Mouse (Mus musculus) MEL (cell line): ENCODE data around the gene Olfr1368. TPM values are rescaled to one million over a fixed set of nuclear protein-coding genes. Genes with fewer than 3 reads are reported as not detected.
"Not testable (repeated sequence)": the region's sequence is repeated elsewhere in the genome, so short reads cannot be mapped to it uniquely, and the experiment has no call there.

Experiments
- DNase-seq: peaks from one replicate; pipeline ENCODE4 v3.0.0; 2011; ENCODE audit warnings: low read depth, low spot score
- H3K27ac ChIP-seq: 2 replicates; pipeline ENCODE4 v1.5.1; 2012; ENCODE audit warnings: low read depth, mild to moderate bottlenecking, control low read depth, low read length, moderate library complexity; ENCODE audit not compliant: control insufficient read depth
- H3K27me3 ChIP-seq, 2 experiments: fragments of 150-350 bp in 1 of 2; sonication (generic) in 1 of 2; 2 replicates each; pipeline ENCODE4 v1.6.1; 2012; ENCODE audit warnings: low read length in 2 of 2, mild to moderate bottlenecking in 2 of 2, improper control_type of control experiment in 1 of 2, moderate library complexity in 1 of 2; ENCODE audit not compliant: insufficient read depth in 2 of 2, control insufficient read depth in 1 of 2
- H3K36me3 ChIP-seq, 2 experiments: 2 replicates each; pipeline ENCODE4 v1.6.1; 2012 to 2014; ENCODE audit warnings: low read length in 2 of 2, improper control_type of control experiment in 1 of 2, inconsistent platforms in 1 of 2, mild to moderate bottlenecking in 1 of 2; ENCODE audit not compliant: insufficient read depth in 2 of 2, control insufficient read depth in 1 of 2
- H3K4me1 ChIP-seq, 2 experiments: fragments of 150-350 bp in 1 of 2; sonication (generic) in 1 of 2; 2 replicates each; pipeline ENCODE4 v1.6.1; 2012; ENCODE audit warnings: low read length in 2 of 2, improper control_type of control experiment in 1 of 2, mild to moderate bottlenecking in 1 of 2; ENCODE audit not compliant: insufficient read depth in 2 of 2, control insufficient read depth in 1 of 2
- H3K4me3 ChIP-seq, 2 experiments: fragments of 150-350 bp in 1 of 2; sonication (generic) in 1 of 2; 2 replicates each; pipeline ENCODE4 v1.5.1; 2012; ENCODE audit warnings: low read depth in 2 of 2, low read length in 2 of 2, mild to moderate bottlenecking in 2 of 2, moderate library complexity in 2 of 2, control low read depth in 1 of 2, improper control_type of control experiment in 1 of 2; ENCODE audit not compliant: control insufficient read depth in 1 of 2, insufficient read depth in 1 of 2
- H3K79me2 ChIP-seq: 2 replicates; pipeline ENCODE4 v1.6.1; 2012; ENCODE audit warnings: mild to moderate bottlenecking, low read length, moderate library complexity; ENCODE audit not compliant: control insufficient read depth, poor library complexity, insufficient read depth
- H3K9ac ChIP-seq: 2 replicates; pipeline ENCODE4 v1.6.1; 2012; ENCODE audit warnings: low read depth, mild to moderate bottlenecking, control low read depth, low read length, moderate library complexity; ENCODE audit not compliant: control insufficient read depth, poor library complexity, severe bottlenecking
- H3K9me3 ChIP-seq: fragments of 150-350 bp; sonication (generic); replicated peaks from 2 replicates; pipeline ENCODE4 v1.6.1; 2012; ENCODE audit warnings: mild to moderate bottlenecking, low read length, improper control_type of control experiment, moderate library complexity; ENCODE audit not compliant: insufficient read depth
- BHLHE40 ChIP-seq: IDR thresholded peaks from 2 replicates; pipeline ENCODE4 v1.6.1; 2012; ENCODE audit warnings: low read depth, mild to moderate bottlenecking, inconsistent platforms, low read length, improper control_type of control experiment, borderline replicate concordance
- CHD2 ChIP-seq: IDR thresholded peaks from 2 replicates; pipeline ENCODE4 v1.6.1; 2011; ENCODE audit warnings: low read length, improper control_type of control experiment
- EP300 ChIP-seq, 2 experiments: IDR thresholded peaks; 2 replicates each; pipeline ENCODE4 v1.6.1; 2011; ENCODE audit warnings: improper control_type of control experiment in 2 of 2, low read length in 2 of 2, low read depth in 1 of 2, mild to moderate bottlenecking in 1 of 2
- GABPA ChIP-seq: IDR thresholded peaks from 2 replicates; pipeline ENCODE4 v1.6.1; 2012; ENCODE audit warnings: low read depth, mild to moderate bottlenecking, inconsistent platforms, low read length, improper control_type of control experiment, moderate library complexity
- JUND ChIP-seq: IDR thresholded peaks from 2 replicates; pipeline ENCODE4 v1.6.1; 2011; ENCODE audit warnings: low read depth, mild to moderate bottlenecking, improper control_type of control experiment, low read length
- MAFK ChIP-seq: IDR thresholded peaks from 2 replicates; pipeline ENCODE4 v1.6.1; 2011; ENCODE audit warnings: low read depth, mild to moderate bottlenecking, low read length, improper control_type of control experiment, borderline replicate concordance
- MAX ChIP-seq: IDR thresholded peaks from 2 replicates; pipeline ENCODE4 v1.6.1; 2011; ENCODE audit warnings: low read length, improper control_type of control experiment
- NELFE ChIP-seq: IDR thresholded peaks from 2 replicates; pipeline ENCODE4 v1.6.1; 2011; ENCODE audit warnings: low read depth, low read length, improper control_type of control experiment
- POLR2AphosphoS2 ChIP-seq: IDR thresholded peaks from 2 replicates; pipeline ENCODE4 v1.6.1; 2011; ENCODE audit warnings: low read length, improper control_type of control experiment
- RAD21 ChIP-seq: IDR thresholded peaks from 2 replicates; pipeline ENCODE4 v1.6.1; 2011; ENCODE audit warnings: mild to moderate bottlenecking, low read depth, low read length, improper control_type of control experiment
- RCOR1 ChIP-seq: IDR thresholded peaks from 2 replicates; pipeline ENCODE4 v1.6.1; 2012; ENCODE audit warnings: low read depth, mild to moderate bottlenecking, inconsistent platforms, low read length, improper control_type of control experiment
- SIN3A ChIP-seq: IDR thresholded peaks from 2 replicates; pipeline ENCODE4 v1.6.1; 2012; ENCODE audit warnings: low read length, improper control_type of control experiment, inconsistent platforms
- TAL1 ChIP-seq: IDR thresholded peaks from 2 replicates; pipeline ENCODE4 v1.6.1; 2012; ENCODE audit warnings: mild to moderate bottlenecking, inconsistent platforms, low read length, moderate library complexity, mixed read lengths
- TBP ChIP-seq: IDR thresholded peaks from 2 replicates; pipeline ENCODE4 v1.8.0; 2011; ENCODE audit warnings: low read depth, low read length, improper control_type of control experiment
- TCF12 ChIP-seq: IDR thresholded peaks from 2 replicates; pipeline ENCODE4 v1.6.1; 2014; ENCODE audit warnings: low read depth, mild to moderate bottlenecking, inconsistent platforms, low read length, improper control_type of control experiment, moderate library complexity
- UBTF ChIP-seq: IDR thresholded peaks from 2 replicates; pipeline ENCODE4 v1.6.1; 2012; ENCODE audit warnings: low read depth, mild to moderate bottlenecking, inconsistent platforms, low read length, improper control_type of control experiment, moderate library complexity, borderline replicate concordance; ENCODE audit not compliant: insufficient read depth
- USF1 ChIP-seq: IDR thresholded peaks from 2 replicates; pipeline ENCODE4 v1.6.1; 2014; ENCODE audit warnings: low read depth, mild to moderate bottlenecking, inconsistent platforms, low read length, improper control_type of control experiment, moderate library complexity
- USF2 ChIP-seq, 2 experiments: IDR thresholded peaks; 2 replicates each; pipeline ENCODE4 v1.6.1; 2011 to 2012; ENCODE audit warnings: improper control_type of control experiment in 2 of 2, low read length in 2 of 2, borderline replicate concordance in 1 of 2, inconsistent platforms in 1 of 2, low read depth in 1 of 2, mild to moderate bottlenecking in 1 of 2; ENCODE audit not compliant: insufficient read depth in 1 of 2
- ZC3H11A ChIP-seq: IDR thresholded peaks from 2 replicates; pipeline ENCODE4 v1.6.1; 2012; ENCODE audit warnings: low read depth, mild to moderate bottlenecking, inconsistent platforms, low read length, improper control_type of control experiment
- polyA plus RNA-seq, 2 experiments: library from polyadenylated mRNA; stranded (reverse) in 1 of 2; unstranded in 1 of 2; fragments of >175 nt in 1 of 2; fragments of >200 nt in 1 of 2; gene quantifications; 2 replicates each; pipeline versions ENCODE4 v1.2.1 to v1.2.4; 2012; ENCODE audit warnings: low replicate concordance in 2 of 2, low read depth in 1 of 2; ENCODE audit not compliant: insufficient read length in 2 of 2, insufficient read depth in 1 of 2, missing spikeins in 1 of 2
- total RNA-seq: library from RNA; depleted of rRNA; stranded (reverse); fragments of 300-350 nt; gene quantifications from 2 replicates; pipeline ENCODE4 v1.2.3, GENCODE M21; 2012

Olfr1368 gene
- total and polyA plus RNA-seq, 3 experiments, result not detected

DNA sequence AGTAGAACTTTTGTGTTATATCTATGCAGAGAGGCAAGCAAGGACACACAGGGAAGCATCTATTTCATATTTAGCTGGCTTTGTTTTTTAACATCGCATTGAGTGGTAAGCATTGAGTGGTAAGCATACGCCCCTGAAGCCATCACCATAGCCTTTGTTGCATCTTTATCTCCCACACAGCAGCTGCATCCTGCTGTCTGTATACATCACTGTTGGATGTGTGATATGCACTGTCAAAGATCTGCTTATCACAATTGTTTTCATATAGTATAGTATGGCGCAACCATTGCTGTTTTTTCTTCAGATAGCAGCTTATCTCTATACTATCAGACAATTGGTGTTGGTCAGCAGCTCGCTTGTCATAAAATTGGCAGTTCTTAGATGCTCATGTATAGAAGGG, 31.5 kb downstream of the Olfr1368 start:
- H3K9me3 ChIP-seq, result no peaks in the 10 kb centered on the region
- TF ChIP-seq RCOR1 (no peak), TCF12 (peak; percentile 53; the same call in 1 of the 2 replicates), EP300 (IDR thresholded peaks at IDR 0.05; ENCODE audit: low read depth in 1 of 2, low read length in 2 of 2) (0 out of 4 replicates have a peak, but pooled peaks have one; percentile 12 to 17)

DNA sequence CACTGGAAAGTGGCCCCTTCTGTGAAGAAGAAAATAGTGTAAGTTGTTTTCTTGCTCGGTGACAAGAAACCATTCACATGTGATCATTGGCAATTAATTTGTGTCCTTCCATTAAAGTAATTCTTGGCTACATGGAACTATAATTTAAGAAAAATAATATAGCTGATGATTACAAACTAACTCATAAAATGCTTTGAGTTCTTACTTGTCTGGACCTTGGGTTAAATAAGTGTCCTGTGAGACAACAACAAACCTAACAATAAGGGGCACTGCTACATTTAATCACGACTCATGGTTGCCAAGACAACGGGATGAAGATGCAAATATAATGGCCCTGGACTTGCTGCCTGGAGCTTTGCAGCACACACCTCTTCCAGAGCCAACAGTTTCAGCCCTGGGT, 34.5 kb downstream of the Olfr1368 start, which contains the start of gene Olfr1369-ps1:
Gene Olfr1369-ps1, plus strand, starts transcription at position 301 of the 400 bp plus-strand sequence.
- not testable (repeated sequence) for DNase-seq, H3K79me2 ChIP-seq, H3K9me3 ChIP-seq, H3K9ac ChIP-seq, H3K4me3 ChIP-seq, H3K4me1 ChIP-seq, H3K36me3 ChIP-seq, H3K27ac ChIP-seq, H3K27me3 ChIP-seq

More for the DNA sequence above, 31.5 kb downstream of the Olfr1368 start:
- no peaks in the 10 kb centered on the region for H3K27me3 ChIP-seq
- no peak overlapping the region for H3K4me3 ChIP-seq
- no peak overlapping the region for H3K27ac ChIP-seq
- H3K9ac ChIP-seq, result no peak overlapping the region
- peak; percentile 12 for DNase-seq
- H3K4me1 ChIP-seq, result no peaks in the 10 kb centered on the region
- H3K36me3 ChIP-seq, result no peaks in the 10 kb centered on the region
- no peaks in the 10 kb centered on the region for H3K79me2 ChIP-seq

DNA sequence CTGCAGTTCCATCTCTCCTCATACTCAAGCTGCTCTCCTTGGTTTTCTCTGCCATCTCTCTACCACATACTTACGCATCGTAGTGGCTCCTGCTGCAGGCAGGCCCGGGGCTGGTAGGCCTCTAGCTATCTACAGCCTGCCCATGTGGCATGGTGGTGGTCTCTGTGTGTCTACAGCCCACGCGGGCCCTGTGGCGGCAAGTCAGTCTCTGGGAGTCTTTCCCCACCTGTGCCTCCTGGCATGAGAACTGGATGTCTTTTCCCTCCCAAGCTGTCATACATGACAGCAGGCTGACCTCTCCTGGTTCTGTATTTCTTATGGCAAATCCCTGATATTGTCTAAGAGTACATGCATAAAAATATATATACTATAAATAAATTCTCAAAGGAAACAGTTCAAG, 35.2 kb downstream of the Olfr1368 start:
- Histone ChIP-seq H3K9me3 (no peaks in the 10 kb centered on the region), H3K4me1 (no peaks in the 10 kb centered on the region), H3K9ac (no peak overlapping the region), H3K4me3 (no peak overlapping the region), H3K36me3 (no peaks in the 10 kb centered on the region), H3K27ac (no peak overlapping the region), H3K79me2 (no peaks in the 10 kb centered on the region), H3K27me3 (no peaks in the 10 kb centered on the region)
- TF ChIP-seq USF2 (IDR thresholded peaks at IDR 0.05; ENCODE audit: borderline replicate concordance in 1 of 2, insufficient read depth in 1 of 2, low read depth in 1 of 2, low read length in 2 of 2), result no peak
- TF ChIP-seq CHD2, result no peak
- TF ChIP-seq JUND, result no peak
- no peak for TF ChIP-seq NELFE
- no peak for TF ChIP-seq TBP
- no peak for TF ChIP-seq MAFK
- no peak for TF ChIP-seq POLR2AphosphoS2
- TF ChIP-seq ZC3H11A, result no peak
- no peak for TF ChIP-seq RAD21
- TF ChIP-seq GABPA, result no peak
- TF ChIP-seq TAL1, result no peak
- no peak for TF ChIP-seq SIN3A
- no peak for TF ChIP-seq MAX
- no peak for TF ChIP-seq USF1
- TF ChIP-seq UBTF, result no peak
- no peak for TF ChIP-seq BHLHE40
- no peak for DNase-seq
